Mouse (Mus musculus): Measurements from ENCODE around the gene Dock9. TPM values are rescaled to one million over a fixed set of nuclear protein-coding genes. Genes with fewer than 3 reads are reported as not detected.

The Dock9 gene
- polyA plus RNA-seq, 1 experiment from 2014 or later: 5.1 TPM

- Histone ChIP-seq H3K4me3 (replicated peaks) (no peak overlapping the region), H3K9ac (replicated peaks) (no peak overlapping the region), H3K36me3 (0 out of 2 replicates have a peak, but pooled peaks cover 1% of the 10 kb centered on the region), H3K4me1 (replicated peaks) (peaks cover 43% of the 10 kb centered on the region), H3K27ac (peak overlapping the region; percentile 31; the same call in 1 of the 2 replicates), H3K27me3 (peaks cover 11% of the 10 kb centered on the region), H3K9me3 (no peaks in the 10 kb centered on the region), H3K4me2 (peak overlapping the region; percentile 31)
- 31% methylated on average over 6 of the region's 6 CpGs for WGBS
- peak; percentile 66; the same call in 1 of the 2 replicates for ATAC-seq (ENCODE audit: insufficient number of reproducible peaks, insufficient read depth, low FRiP score, low TSS enrichment, low read depth)
Observed at GRCm38 (mm10) chr14:121565930-121566329, 231.7 kb downstream of the Dock9 start.

- no peak for ATAC-seq (ENCODE audit: insufficient number of reproducible peaks, insufficient read depth, low FRiP score, low TSS enrichment, low read depth)
- H3K9ac ChIP-seq (replicated peaks): no peak overlapping the region
- 33% methylated on average over 7 of the region's 7 CpGs for WGBS
- H3K4me3 ChIP-seq (replicated peaks): no peak overlapping the region
- peaks cover 52% of the 10 kb centered on the region for H3K4me1 ChIP-seq (replicated peaks)
- H3K27ac ChIP-seq: 0 out of 2 replicates have a peak overlapping the region, but pooled peaks have one; percentile 29
- H3K27me3 ChIP-seq: peaks cover 14% of the 10 kb centered on the region
- no peak overlapping the region for H3K4me2 ChIP-seq
- no peaks in the 10 kb centered on the region for H3K9me3 ChIP-seq
- H3K36me3 ChIP-seq: 0 out of 2 replicates have a peak, but pooled peaks cover 4% of the 10 kb centered on the region
Observed at GRCm38 (mm10) chr14:121564656-121565055, 233.0 kb downstream of the Dock9 start.

- 28% methylated on average over 4 of the region's 4 CpGs for WGBS
- no peak for ATAC-seq (ENCODE audit: insufficient number of reproducible peaks, insufficient read depth, low FRiP score, low TSS enrichment, low read depth)
Observed at GRCm38 (mm10) chr14:121563954-121564353, 233.7 kb downstream of the Dock9 start.

GRCm38 (mm10) chr14:121559026-121559425, 238.6 kb downstream of the Dock9 start:
- Histone ChIP-seq H3K9me3 (no peaks in the 10 kb centered on the region), H3K4me2 (no peak overlapping the region), H3K27me3 (peaks cover 18% of the 10 kb centered on the region), H3K9ac (replicated peaks) (no peak overlapping the region), H3K36me3 (0 out of 2 replicates have a peak, but pooled peaks cover 4% of the 10 kb centered on the region), H3K4me3 (replicated peaks) (no peak overlapping the region), H3K4me1 (replicated peaks) (peaks cover 36% of the 10 kb centered on the region), H3K27ac (no peak overlapping the region)
- WGBS: 85% methylated on average over 13 of the region's 13 CpGs
- ATAC-seq (ENCODE audit: insufficient number of reproducible peaks, insufficient read depth, low FRiP score, low TSS enrichment, low read depth): no peak

More at GRCm38 (mm10) chr14:121563954-121564353, 233.7 kb downstream of the Dock9 start:
- Histone ChIP-seq H3K4me1 (replicated peaks) (peaks cover 53% of the 10 kb centered on the region), H3K9ac (replicated peaks) (no peak overlapping the region), H3K27me3 (peaks cover 14% of the 10 kb centered on the region), H3K4me2 (no peak overlapping the region), H3K4me3 (replicated peaks) (no peak overlapping the region), H3K27ac (no peak overlapping the region), H3K36me3 (0 out of 2 replicates have a peak, but pooled peaks cover 4% of the 10 kb centered on the region), H3K9me3 (no peaks in the 10 kb centered on the region)

- Histone ChIP-seq H3K27ac (peak overlapping the region; percentile 82), H3K4me3 (replicated peaks) (no peak overlapping the region), H3K9ac (replicated peaks) (no peak overlapping the region), H3K36me3 (0 out of 2 replicates have a peak, but pooled peaks cover 4% of the 10 kb centered on the region), H3K27me3 (peaks cover 12% of the 10 kb centered on the region), H3K4me1 (replicated peaks) (peaks cover 28% of the 10 kb centered on the region), H3K9me3 (no peaks in the 10 kb centered on the region), H3K4me2 (peak overlapping the region; percentile 30)
- WGBS: 32% methylated on average over 21 of the region's 21 CpGs
- ATAC-seq (ENCODE audit: insufficient number of reproducible peaks, insufficient read depth, low FRiP score, low TSS enrichment, low read depth): peak; percentile 64
Observed at GRCm38 (mm10) chr14:121556401-121557315, 241.0 kb downstream of the Dock9 start.

GRCm38 (mm10) chr14:121553785-121554184, 243.9 kb downstream of the Dock9 start:
- H3K9ac ChIP-seq (replicated peaks): no peak overlapping the region
- H3K9me3 ChIP-seq: no peaks in the 10 kb centered on the region
- no peak overlapping the region for H3K4me3 ChIP-seq (replicated peaks)
- H3K27ac ChIP-seq: no peak overlapping the region
- H3K4me1 ChIP-seq (replicated peaks): peaks cover 19% of the 10 kb centered on the region
- H3K36me3 ChIP-seq: peaks cover 6% of the 10 kb centered on the region
- peaks cover 8% of the 10 kb centered on the region; the same call in 1 of the 2 replicates for H3K27me3 ChIP-seq
- no peak overlapping the region for H3K4me2 ChIP-seq
- no peak for ATAC-seq (ENCODE audit: insufficient number of reproducible peaks, insufficient read depth, low FRiP score, low TSS enrichment, low read depth)

GRCm38 (mm10) chr14:121552586-121552985, 245.1 kb downstream of the Dock9 start:
- Histone ChIP-seq H3K9me3 (no peaks in the 10 kb centered on the region), H3K4me2 (no peak overlapping the region), H3K27ac (no peak overlapping the region), H3K9ac (replicated peaks) (no peak overlapping the region), H3K27me3 (peaks cover 8% of the 10 kb centered on the region; the same call in 1 of the 2 replicates), H3K4me1 (replicated peaks) (peaks cover 16% of the 10 kb centered on the region), H3K4me3 (replicated peaks) (no peak overlapping the region), H3K36me3 (peaks cover 6% of the 10 kb centered on the region)
- 83% methylated on average over 5 of the region's 5 CpGs for WGBS
- ATAC-seq (ENCODE audit: insufficient number of reproducible peaks, insufficient read depth, low FRiP score, low TSS enrichment, low read depth): no peak

GRCm38 (mm10) chr14:121549834-121550233, 247.8 kb downstream of the Dock9 start:
- no peaks in the 10 kb centered on the region for H3K9me3 ChIP-seq
- no peak for ATAC-seq (ENCODE audit: insufficient number of reproducible peaks, insufficient read depth, low FRiP score, low TSS enrichment, low read depth)

GRCm38 (mm10) chr14:121547745-121548144, 249.9 kb downstream of the Dock9 start:
- H3K4me1 ChIP-seq (replicated peaks): 0 out of 2 replicates have a peak, but pooled peaks cover 10% of the 10 kb centered on the region
- no peak for ATAC-seq (ENCODE audit: insufficient number of reproducible peaks, insufficient read depth, low FRiP score, low TSS enrichment, low read depth)
- peaks cover 4% of the 10 kb centered on the region; the same call in 1 of the 2 replicates for H3K27me3 ChIP-seq
- no peaks in the 10 kb centered on the region for H3K9me3 ChIP-seq
- H3K36me3 ChIP-seq: peaks cover 12% of the 10 kb centered on the region
- no peak overlapping the region for H3K4me3 ChIP-seq (replicated peaks)
- no peak overlapping the region for H3K4me2 ChIP-seq
- no peak overlapping the region for H3K9ac ChIP-seq (replicated peaks)
- 59% methylated on average over 7 of the region's 7 CpGs for WGBS
- peak overlapping the region; percentile 37; the same call in 1 of the 2 replicates for H3K27ac ChIP-seq

More at GRCm38 (mm10) chr14:121549834-121550233, 247.8 kb downstream of the Dock9 start:
- Histone ChIP-seq H3K4me2 (no peak overlapping the region), H3K36me3 (peaks cover 12% of the 10 kb centered on the region), H3K4me1 (replicated peaks) (0 out of 2 replicates have a peak, but pooled peaks cover 10% of the 10 kb centered on the region), H3K4me3 (replicated peaks) (no peak overlapping the region), H3K9ac (replicated peaks) (no peak overlapping the region), H3K27me3 (peaks cover 5% of the 10 kb centered on the region; the same call in 1 of the 2 replicates), H3K27ac (no peak overlapping the region)
- 70% methylated on average over 6 of the region's 6 CpGs for WGBS

- 92% methylated on average over 5 of the region's 5 CpGs for WGBS
- H3K27me3 ChIP-seq: no peaks in the 10 kb centered on the region
- H3K4me2 ChIP-seq: no peak overlapping the region
- no peak overlapping the region for H3K27ac ChIP-seq
- peaks cover 12% of the 10 kb centered on the region for H3K36me3 ChIP-seq
- H3K9ac ChIP-seq (replicated peaks): no peak overlapping the region
- no peaks in the 10 kb centered on the region for H3K9me3 ChIP-seq
- ATAC-seq (ENCODE audit: insufficient number of reproducible peaks, insufficient read depth, low FRiP score, low TSS enrichment, low read depth): no peak
- H3K4me3 ChIP-seq (replicated peaks): no peak overlapping the region
- H3K4me1 ChIP-seq (replicated peaks): 0 out of 2 replicates have a peak, but pooled peaks cover 10% of the 10 kb centered on the region
Observed at GRCm38 (mm10) chr14:121546621-121547020, 251.0 kb downstream of the Dock9 start.

Data from limb, embryonic 12.5 days (tissue).